Mouse (Mus musculus): Measurements from ENCODE around the gene Rec8. TPM values are rescaled to one million over a fixed set of nuclear protein-coding genes. Genes with fewer than 3 reads are reported as not detected.

Rec8 gene
- polyA plus RNA-seq (2015; fragmentation: Nextera tagmentation; extraction: Ambion mirVana) = 11.3 and 11.5 TPM in 2 replicates

DNA sequence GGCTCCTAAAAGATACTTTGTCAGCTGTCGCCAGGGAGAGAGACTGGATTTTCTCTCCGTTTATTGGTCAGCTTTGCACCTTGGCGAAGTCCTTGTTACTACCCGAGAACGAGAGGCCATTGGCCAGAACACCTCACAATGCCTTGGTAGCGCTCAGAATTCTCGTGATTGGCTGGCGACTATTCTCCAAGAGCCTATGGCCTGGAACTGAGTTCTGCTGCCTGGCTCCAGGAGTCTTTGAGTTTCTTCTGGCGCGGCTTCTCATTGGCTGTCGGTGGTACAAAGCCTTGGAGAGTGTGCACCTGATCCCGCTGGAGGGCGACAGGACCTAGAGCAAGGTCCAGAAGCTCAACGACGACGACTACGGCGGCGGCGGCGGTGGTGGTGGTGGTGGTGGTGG lies at the start of gene Rec8:
Gene Rec8, plus strand, starts transcription at position 216 of the 400 bp plus-strand sequence.
- peak within 1 kb of the TSS; percentile 32 for H3K4me3 ChIP-seq
- no peak within 1 kb of the TSS for H3K9ac ChIP-seq (replicated peaks)
- 0 out of 2 replicates have a peak, but pooled peaks have one; percentile 41 for ATAC-seq (replicated peaks)
- no peaks in the 10 kb centered on the region for H3K27me3 ChIP-seq
- 0 out of 2 replicates have a peak, but pooled peaks cover 7% of the 10 kb centered on the region for H3K4me1 ChIP-seq
- H3K27ac ChIP-seq (replicated peaks) = no peak within 1 kb of the TSS; the same call in 1 of the 2 replicates
- 25% methylated on average over 21 of the region's 21 CpGs for WGBS
- H3K4me2 ChIP-seq (replicated peaks) = peak within 1 kb of the TSS; percentile 28
- no peaks in the 10 kb centered on the region for H3K9me3 ChIP-seq
- H3K36me3 ChIP-seq = no peaks in the 10 kb centered on the region

DNA sequence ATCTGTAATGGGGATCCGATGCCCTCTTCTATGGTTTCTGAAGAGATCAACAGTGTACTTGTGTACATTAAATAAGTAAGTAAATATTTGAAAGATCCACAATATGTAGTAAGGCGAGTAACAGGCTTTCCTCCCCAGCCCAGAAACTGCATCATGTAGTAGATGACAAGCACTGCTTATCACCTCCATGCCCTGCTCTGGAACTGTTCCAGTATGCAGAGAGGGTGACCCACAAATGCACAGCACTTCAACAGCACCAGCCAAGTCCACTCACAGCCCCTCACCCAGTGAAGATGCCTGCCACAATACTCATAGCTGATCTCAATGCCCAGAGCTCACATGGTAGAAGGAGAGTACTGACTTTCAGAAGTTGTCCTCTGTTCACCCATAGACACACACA lies 47.2 kb upstream of the Rec8 start:
- no peak overlapping the region for H3K4me2 ChIP-seq (replicated peaks)
- no peaks in the 10 kb centered on the region for H3K4me1 ChIP-seq
- H3K27me3 ChIP-seq = no peaks in the 10 kb centered on the region
- no peak for ATAC-seq (replicated peaks)
- H3K9ac ChIP-seq (replicated peaks) = no peak overlapping the region
- peaks cover 39% of the 10 kb centered on the region for H3K36me3 ChIP-seq
- H3K9me3 ChIP-seq = no peaks in the 10 kb centered on the region
- H3K27ac ChIP-seq (replicated peaks) = no peak overlapping the region
- WGBS = 90% methylated on average over 2 of the region's 2 CpGs
- no peak overlapping the region for H3K4me3 ChIP-seq

GRCm38 (mm10) chr14:55571760-55572159 lies 46.1 kb upstream of the Rec8 start:
- ATAC-seq (replicated peaks) = no peak
- H3K27me3 ChIP-seq = no peaks in the 10 kb centered on the region
- no peaks in the 10 kb centered on the region for H3K4me1 ChIP-seq
- H3K27ac ChIP-seq (replicated peaks) = no peak overlapping the region
- H3K9ac ChIP-seq (replicated peaks) = no peak overlapping the region
- H3K4me3 ChIP-seq = no peak overlapping the region
- no peaks in the 10 kb centered on the region for H3K9me3 ChIP-seq
- peaks cover 28% of the 10 kb centered on the region for H3K36me3 ChIP-seq
- H3K4me2 ChIP-seq (replicated peaks) = no peak overlapping the region

- Histone ChIP-seq H3K4me1 (peaks cover 12% of the 10 kb centered on the region), H3K4me3 (no peak within 1 kb of the TSS), H3K4me2 (replicated peaks) (no peak within 1 kb of the TSS), H3K36me3 (peaks cover 3% of the 10 kb centered on the region; the same call in 1 of the 2 replicates), H3K27ac (replicated peaks) (no peak within 1 kb of the TSS), H3K9ac (replicated peaks) (no peak within 1 kb of the TSS), H3K27me3 (no peaks in the 10 kb centered on the region), H3K9me3 (no peaks in the 10 kb centered on the region)
- no peak for ATAC-seq (replicated peaks)
- 69% methylated on average over 8 of the region's 8 CpGs for WGBS
Measured at GRCm38 (mm10) chr14:55575302-55575701, 42.5 kb upstream of the Rec8 start, which contains the start of gene Fitm1. TSS of gene Fitm1 (plus strand) at chr14:55575617.

- WGBS = 80% methylated on average over 13 of the region's 13 CpGs
- Histone ChIP-seq H3K27ac (replicated peaks) (no peak overlapping the region), H3K27me3 (no peaks in the 10 kb centered on the region), H3K4me1 (peaks cover 12% of the 10 kb centered on the region), H3K4me3 (no peak overlapping the region), H3K36me3 (0 out of 2 replicates have a peak, but pooled peaks cover 4% of the 10 kb centered on the region), H3K4me2 (replicated peaks) (no peak overlapping the region), H3K9me3 (no peaks in the 10 kb centered on the region), H3K9ac (replicated peaks) (no peak overlapping the region)
- no peak for ATAC-seq (replicated peaks)
Measured at GRCm38 (mm10) chr14:55575711-55576110, 42.1 kb upstream of the Rec8 start.

- H3K27ac ChIP-seq (replicated peaks) = no peak overlapping the region
- peaks cover 12% of the 10 kb centered on the region for H3K4me1 ChIP-seq
- H3K36me3 ChIP-seq = 0 out of 2 replicates have a peak, but pooled peaks cover 8% of the 10 kb centered on the region
- H3K9ac ChIP-seq (replicated peaks) = no peak overlapping the region
- no peaks in the 10 kb centered on the region for H3K27me3 ChIP-seq
- ATAC-seq (replicated peaks) = no peak
- H3K4me3 ChIP-seq = no peak overlapping the region
- no peak overlapping the region for H3K4me2 ChIP-seq (replicated peaks)
- 75% methylated on average over 16 of the region's 16 CpGs for WGBS
- no peaks in the 10 kb centered on the region for H3K9me3 ChIP-seq
Measured at GRCm38 (mm10) chr14:55576376-55576775, 41.5 kb upstream of the Rec8 start.

- peak within 1 kb of the TSS; percentile 73 for H3K4me3 ChIP-seq
Measured at GRCm38 (mm10) chr14:55577871-55578667, 39.8 kb upstream of the Rec8 start, which contains the start of gene Psme1. TSS of gene Psme1 (plus strand) at chr14:55578123.

GRCm38 (mm10) chr14:55578668-55579269 lies 39.1 kb upstream of the Rec8 start:
- Histone ChIP-seq H3K27ac (replicated peaks) (peak overlapping the region; percentile 92), H3K4me3 (peak overlapping the region; percentile 73), H3K27me3 (no peaks in the 10 kb centered on the region), H3K36me3 (0 out of 2 replicates have a peak, but pooled peaks cover 8% of the 10 kb centered on the region), H3K4me2 (replicated peaks) (peak overlapping the region; percentile 69), H3K9ac (replicated peaks) (peak overlapping the region; percentile 92), H3K9me3 (no peaks in the 10 kb centered on the region), H3K4me1 (peaks cover 12% of the 10 kb centered on the region)
- WGBS = 34% methylated on average over 6 of the region's 6 CpGs
- ATAC-seq (replicated peaks) = 0 out of 2 replicates have a peak, but pooled peaks have one; percentile 0

More at GRCm38 (mm10) chr14:55577871-55578667, 39.8 kb upstream of the Rec8 start, which contains the start of gene Psme1:
- Histone ChIP-seq H3K9ac (replicated peaks) (peak within 1 kb of the TSS; percentile 92), H3K27ac (replicated peaks) (peak within 1 kb of the TSS; percentile 92), H3K9me3 (no peaks in the 10 kb centered on the region), H3K36me3 (0 out of 2 replicates have a peak, but pooled peaks cover 8% of the 10 kb centered on the region), H3K27me3 (no peaks in the 10 kb centered on the region), H3K4me1 (peaks cover 12% of the 10 kb centered on the region), H3K4me2 (replicated peaks) (peak within 1 kb of the TSS; percentile 69)
- ATAC-seq (replicated peaks) = peak; percentile 95
- under 1% methylated on average over 32 of the region's 32 CpGs for WGBS

DNA sequence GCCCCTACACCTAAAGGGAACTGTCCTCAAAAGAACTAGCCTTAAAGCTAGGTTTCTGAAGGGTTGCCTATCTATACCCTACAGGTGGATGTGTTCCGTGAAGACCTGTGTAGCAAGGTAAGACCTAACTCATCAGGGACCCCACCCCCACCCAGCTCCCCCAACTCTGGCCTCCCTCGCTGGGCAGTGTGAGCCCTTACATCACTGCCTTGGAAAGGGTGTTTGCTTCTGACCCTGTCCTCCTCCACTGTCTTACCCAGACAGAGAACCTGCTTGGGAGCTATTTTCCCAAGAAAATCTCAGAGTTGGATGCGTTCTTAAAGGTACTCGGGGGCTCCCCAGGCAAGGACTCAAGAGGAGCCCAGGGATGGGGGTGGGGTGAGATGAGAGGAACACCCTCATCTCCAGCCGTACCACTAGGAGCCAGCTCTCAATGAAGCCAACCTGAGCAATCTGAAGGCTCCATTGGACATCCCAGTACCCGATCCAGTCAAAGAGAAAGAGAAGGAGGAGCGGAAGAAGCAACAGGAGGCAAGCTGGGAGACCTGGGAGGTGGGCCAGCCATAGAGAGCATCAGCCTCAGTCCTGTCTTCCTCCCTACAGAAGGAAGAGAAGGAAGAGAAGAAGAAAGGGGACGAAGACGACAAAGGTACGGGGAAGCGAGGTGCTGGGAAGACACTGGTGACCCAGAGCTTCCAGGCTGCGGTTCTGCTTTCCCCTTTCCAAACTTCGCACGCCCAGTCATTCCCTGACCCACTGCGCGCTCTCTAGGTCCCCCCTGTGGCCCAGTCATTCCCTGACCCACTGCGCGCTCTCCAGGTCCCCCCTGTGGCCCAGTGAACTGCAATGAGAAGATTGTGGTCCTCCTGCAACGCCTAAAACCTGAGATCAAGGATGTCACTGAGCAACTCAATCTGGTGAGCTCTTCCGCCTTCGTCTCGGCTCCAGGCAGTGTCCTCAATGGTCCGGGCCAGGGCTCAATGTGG lies 38.0 kb upstream of the Rec8 start:
- Histone ChIP-seq H3K9ac (replicated peaks) (no peak overlapping the region), H3K4me3 (no peak overlapping the region), H3K9me3 (no peaks in the 10 kb centered on the region), H3K36me3 (0 out of 2 replicates have a peak, but pooled peaks cover 8% of the 10 kb centered on the region), H3K27ac (replicated peaks) (no peak overlapping the region), H3K27me3 (no peaks in the 10 kb centered on the region), H3K4me1 (peaks cover 16% of the 10 kb centered on the region), H3K4me2 (replicated peaks) (no peak overlapping the region)
- 85% methylated on average over 23 of the region's 23 CpGs for WGBS
- no peak for ATAC-seq (replicated peaks)

- H3K36me3 ChIP-seq = 0 out of 2 replicates have a peak, but pooled peaks cover 8% of the 10 kb centered on the region
- H3K4me2 ChIP-seq (replicated peaks) = no peak overlapping the region
- no peak overlapping the region for H3K9ac ChIP-seq (replicated peaks)
- H3K9me3 ChIP-seq = no peaks in the 10 kb centered on the region
- WGBS = 96% methylated on average over 16 of the region's 16 CpGs
- no peaks in the 10 kb centered on the region for H3K27me3 ChIP-seq
- no peak overlapping the region for H3K27ac ChIP-seq (replicated peaks)
- ATAC-seq (replicated peaks) = no peak
- peaks cover 25% of the 10 kb centered on the region for H3K4me1 ChIP-seq
- no peak overlapping the region for H3K4me3 ChIP-seq
Measured at GRCm38 (mm10) chr14:55580731-55581130, 37.1 kb upstream of the Rec8 start.

DNA sequence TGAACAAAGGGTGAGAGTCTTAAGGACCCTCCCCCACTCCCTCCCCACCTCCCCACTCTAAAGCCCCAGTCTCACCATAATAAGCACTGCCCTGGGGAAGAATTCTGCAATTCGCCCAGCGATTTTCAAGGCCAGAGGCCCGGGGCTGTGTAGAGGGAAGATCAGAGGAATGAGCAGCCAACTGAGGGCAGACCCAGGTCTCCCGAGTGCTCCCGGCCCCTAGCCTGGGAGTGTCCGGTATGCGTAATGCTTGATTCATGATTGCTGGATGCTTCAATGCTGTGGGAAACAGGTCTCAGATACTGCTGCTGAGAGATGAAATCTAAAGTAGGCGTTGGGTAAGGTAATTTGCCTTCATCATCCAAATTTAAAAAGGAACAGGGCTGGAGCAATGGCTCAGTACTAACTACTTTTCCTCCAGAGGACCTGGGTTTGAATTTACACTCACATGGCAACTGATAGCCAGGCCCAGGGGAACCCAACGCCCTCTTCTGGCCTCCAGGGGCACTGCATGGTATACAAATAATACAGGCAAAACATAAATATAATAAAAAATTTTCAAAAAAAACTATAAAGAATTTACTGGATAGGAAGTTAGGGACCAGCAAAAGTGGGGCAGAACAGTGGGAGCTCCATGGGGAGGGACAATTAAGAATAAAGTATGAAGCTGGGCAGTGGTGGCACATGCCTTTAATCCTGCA lies 35.7 kb upstream of the Rec8 start:
- Histone ChIP-seq H3K9ac (replicated peaks) (no peak overlapping the region), H3K36me3 (peaks cover 8% of the 10 kb centered on the region; the same call in 1 of the 2 replicates), H3K9me3 (no peaks in the 10 kb centered on the region), H3K27me3 (no peaks in the 10 kb centered on the region), H3K27ac (replicated peaks) (no peak overlapping the region), H3K4me2 (replicated peaks) (no peak overlapping the region), H3K4me3 (no peak overlapping the region), H3K4me1 (peaks cover 25% of the 10 kb centered on the region)
- WGBS = 79% methylated on average over 9 of the region's 9 CpGs
- ATAC-seq (replicated peaks) = no peak

All from forebrain, embryonic 15.5 days (tissue).